Mouse (Mus musculus) brain, adult 2 months (tissue): Measurements from ENCODE around the gene Gm7978.
"Not testable (repeated sequence)": the region's sequence is repeated elsewhere in the genome, so short reads cannot be mapped to it uniquely, and the experiment has no call there.

Source experiments
- DNase-seq: peaks from one replicate; pipeline ENCODE4 v3.0.0; 2011; ENCODE audit warnings: low read depth, low spot score

Gm7978 gene

GRCm38 (mm10) chr5:95736073-95736472 is at the start of gene Gm7978:
Gene Gm7978, minus strand, starts transcription at chr5:95736173.
- DNase-seq: not testable (repeated sequence)

- DNase-seq: not testable (repeated sequence)
Measured at GRCm38 (mm10) chr5:95775690-95776089, 39.7 kb upstream of the Gm7978 start, which contains the start of gene E330014E10Rik. Gene E330014E10Rik, plus strand, starts transcription at chr5:95775990.

- not testable (repeated sequence) for DNase-seq
Measured at GRCm38 (mm10) chr5:95741714-95742113, 5.7 kb upstream of the Gm7978 start, which contains the start of gene Gm7982. Gene Gm7982, plus strand, starts transcription at chr5:95742014.
